Mouse (Mus musculus) small intestine, adult 2 months (tissue): ENCODE measurements around the gene Yes1.

Source experiments
- CTCF ChIP-seq: fragments of 200-500 bp; IDR thresholded peaks from 2 replicates; pipeline ENCODE4 v1.5.1; 2012; ENCODE audit warnings: low read depth, mild to moderate bottlenecking, control low read depth, inconsistent platforms, low read length, moderate library complexity, mixed read lengths; ENCODE audit not compliant: insufficient replicate concordance, insufficient read length; ENCODE audit errors: extremely low read depth
- POLR2A ChIP-seq: fragments of 200-500 bp; IDR thresholded peaks from 2 replicates; pipeline ENCODE4 v1.6.1; 2012; ENCODE audit warnings: low read depth, mild to moderate bottlenecking, control low read depth, inconsistent platforms, low read length, moderate library complexity

- no peak for TF ChIP-seq CTCF
- no peak for TF ChIP-seq POLR2A
Observed at GRCm38 (mm10) chr5:32717726-32718125, 106.8 kb downstream of the Yes1 start.
